8 mouse cellular contexts compared by ENCODE assay signal in the genomic region with DNA sequence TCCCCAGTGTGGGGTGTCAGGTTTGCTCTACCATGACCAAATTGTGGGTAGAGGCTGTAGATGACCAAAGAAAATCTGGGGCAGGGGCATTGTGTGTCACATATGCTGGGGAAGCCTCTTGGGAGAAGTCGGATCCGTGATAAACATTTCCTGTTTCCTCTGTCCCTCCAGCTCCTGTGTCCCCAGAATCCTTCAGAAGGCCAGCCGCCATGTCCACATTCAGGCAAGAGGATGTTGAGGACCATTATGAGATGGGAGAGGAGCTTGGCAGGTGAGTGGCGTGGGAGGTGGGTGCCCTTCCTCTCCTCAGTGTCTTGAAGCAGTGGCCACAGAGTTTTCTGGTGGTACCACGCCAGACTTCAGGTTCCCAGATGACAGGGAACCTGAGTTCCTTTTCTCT. TPM values are rescaled to one million over a fixed set of nuclear protein-coding genes. Genes with fewer than 3 reads are reported as not detected.
DNase-seq lines count a peak whose midpoint lies in the region; ATAC-seq and TF ChIP-seq lines count a peak whose summit lies in the region.

A gene (minus strand): TSS at position 45 of the 400 bp plus-strand sequence.

- H3K27ac ChIP-seq in heart, embryonic 10.5 days: peak within 1 kb of the TSS; percentile 92
- peak within 1 kb of the TSS; percentile 91 for H3K27ac ChIP-seq in ES-E14 (ENCODE audit: insufficient read depth, low read depth, low read length, poor library complexity, severe bottlenecking)
- H3K27ac ChIP-seq in heart, postnatal 0 days (ENCODE audit: low read depth): peak within 1 kb of the TSS; percentile 90
- H3K27ac ChIP-seq in midbrain, embryonic 10.5 days (replicated peaks): peak within 1 kb of the TSS; percentile 88

- TF ChIP-seq EP300 in heart, postnatal 0 days (IDR thresholded peaks at IDR 0.05; ENCODE audit: low read depth): no peak

- peak within 1 kb of the TSS; percentile 58 for H3K4me2 ChIP-seq in heart, postnatal 0 days (ENCODE audit: low read depth, low read length)

- H3K9ac ChIP-seq in ES-E14 (ENCODE audit: insufficient read depth, low read depth, low read length, poor library complexity, severe bottlenecking): peak within 1 kb of the TSS; percentile 96
- H3K9ac ChIP-seq in heart, postnatal 0 days (replicated peaks; ENCODE audit: low read depth, low read length): peak within 1 kb of the TSS; percentile 63

- WGBS in heart, embryonic 10.5 days: 78% methylated on average over 5 of the region's 5 CpGs
- 71% methylated on average over 5 of the region's 5 CpGs for WGBS in heart, postnatal 0 days
- 87% methylated on average over 5 of the region's 5 CpGs for WGBS in midbrain, embryonic 10.5 days

- H3K9me3 ChIP-seq in heart, embryonic 10.5 days: no peaks in the 10 kb centered on the region
- H3K9me3 ChIP-seq in ES-E14 (ENCODE audit: control insufficient read depth, insufficient read depth, low read depth, low read length): no peaks in the 10 kb centered on the region
- no peaks in the 10 kb centered on the region for H3K9me3 ChIP-seq in heart, postnatal 0 days (replicated peaks; ENCODE audit: control insufficient read depth, low read length)
- H3K9me3 ChIP-seq in midbrain, embryonic 10.5 days (replicated peaks): no peaks in the 10 kb centered on the region

- TF ChIP-seq CTCF in heart, postnatal 0 days (IDR thresholded peaks at IDR 0.05; ENCODE audit: low read depth): no peak

- H3K4me3 ChIP-seq in heart, embryonic 10.5 days: peak within 1 kb of the TSS; percentile 67
- H3K4me3 ChIP-seq in ES-E14 (ENCODE audit: insufficient read depth in 1 of 2, low read depth in 1 of 2, low read length in 2 of 2, poor library complexity in 1 of 2, severe bottlenecking in 1 of 2): peak within 1 kb of the TSS; percentile 58 to 85
- H3K4me3 ChIP-seq in heart, postnatal 0 days (ENCODE audit: low read depth, low read length): peak within 1 kb of the TSS; percentile 62
- peak within 1 kb of the TSS; percentile 73 for H3K4me3 ChIP-seq in midbrain, embryonic 10.5 days

- no peak for ATAC-seq in heart, postnatal 0 days (ENCODE audit: insufficient read depth, low read depth)
- ATAC-seq in megakaryocyte-erythroid progenitor cell, adult 5-6 weeks (replicated peaks; ENCODE audit: low FRiP score, low TSS enrichment, poor library complexity, severe bottlenecking): no peak

- peaks cover 52% of the 10 kb centered on the region for H3K4me1 ChIP-seq in heart, embryonic 10.5 days
- H3K4me1 ChIP-seq in ES-E14 (ENCODE audit: control insufficient read depth in 2 of 2, insufficient read depth in 2 of 2, low read length in 2 of 2, poor library complexity in 1 of 2): peaks cover 0 to 13% of the 10 kb centered on the region in 2 experiments; a peak in 2 of 4 replicates
- peaks cover 14% of the 10 kb centered on the region for H3K4me1 ChIP-seq in heart, postnatal 0 days (ENCODE audit: control insufficient read depth, insufficient read depth)
- H3K4me1 ChIP-seq in midbrain, embryonic 10.5 days: peaks cover 46% of the 10 kb centered on the region

- in situ Hi-C loops in ES-E14 (cut with MboI; ENCODE audit: low sequenced_read_pairs in 2 of 2, unreplicated experiment in 2 of 2): no loop called here

- peaks cover 82% of the 10 kb centered on the region for H3K36me3 ChIP-seq in heart, embryonic 10.5 days
- peaks cover 47% of the 10 kb centered on the region for H3K36me3 ChIP-seq in ES-E14 (ENCODE audit: control insufficient read depth, insufficient read depth, low read length, poor library complexity, severe bottlenecking)
- peaks cover 57% of the 10 kb centered on the region for H3K36me3 ChIP-seq in heart, postnatal 0 days (replicated peaks; ENCODE audit: control insufficient read depth, insufficient read depth, low read length)
- peaks cover 80% of the 10 kb centered on the region for H3K36me3 ChIP-seq in midbrain, embryonic 10.5 days

- intact Hi-C loops in heart, postnatal 25 days (cut with DNase I): no loop called here

- H3K27me3 ChIP-seq in heart, embryonic 10.5 days (ENCODE audit: insufficient read depth, poor library complexity, severe bottlenecking): no peaks in the 10 kb centered on the region
- no peaks in the 10 kb centered on the region for H3K27me3 ChIP-seq in heart, postnatal 0 days (ENCODE audit: control insufficient read depth, insufficient read depth, low read length)
- H3K27me3 ChIP-seq in midbrain, embryonic 10.5 days (ENCODE audit: low read depth, poor library complexity, severe bottlenecking): no peaks in the 10 kb centered on the region

- DNase-seq in heart, embryonic 10.5 days (ENCODE audit: low spot score): no peak
- DNase-seq in heart, postnatal 25 days (ENCODE audit: low spot score): no peak
- DNase-seq in ES-E14 (ENCODE audit: low read depth, low spot score): no peak
- no peak for DNase-seq in heart, postnatal 0 days (ENCODE audit: low spot score)
- no peak for DNase-seq in midbrain, embryonic 10.5 days (ENCODE audit: low spot score)
- no peak for DNase-seq in embryo, embryonic 9.5 days (ENCODE audit: extremely low spot score)
- no peak for DNase-seq in kidney, adult 9 months

TF ChIP-seq in ES-E14, 5 proteins besides CTCF, POLR2A, EP300 and RAD21:
- TF ChIP-seq ZNF384 (IDR thresholded peaks at IDR 0.05; ENCODE audit: low read depth, low read length) (no peak), CHD2 (IDR thresholded peaks at IDR 0.05; ENCODE audit: low read depth, low read length) (no peak), HCFC1 (IDR thresholded peaks at IDR 0.05; ENCODE audit: borderline replicate concordance, insufficient read depth, low read length) (no peak), ZC3H11A (IDR thresholded peaks at IDR 0.05; ENCODE audit: borderline replicate concordance, low read depth, low read length) (no peak), MAFK (IDR thresholded peaks at IDR 0.05; ENCODE audit: insufficient read depth, low read depth, low read length) (no peak)

RNA-seq across cellular contexts. Expression of the gene that starts here (rescaled TPM):
- not detected in 2 replicates for polyA plus RNA-seq in heart, embryonic 10.5 days (2016; fragmentation: Nextera tagmentation; extraction: Ambion mirVana)
- total RNA-seq in heart, postnatal 25 days (2021): not detected
- 0.54 and 0.79 TPM in 2 replicates for total RNA-seq in ES-E14 (2012; rRNA removed)
- total RNA-seq in heart, postnatal 0 days (2014; rRNA removed; ENCODE audit: low replicate concordance): not detected in 2 replicates
- 0.12 TPM in 1 of 2 replicates, not detected in the other for polyA plus RNA-seq in heart, postnatal 0 days (2015; fragmentation: Nextera tagmentation; extraction: Ambion mirVana)
- 0.09 TPM in 1 of 2 replicates, not detected in the other for polyA plus RNA-seq in midbrain, embryonic 10.5 days (2016; fragmentation: Nextera tagmentation; extraction: Ambion mirVana)
- total RNA-seq in megakaryocyte-erythroid progenitor cell, adult 5-6 weeks (2014; fragmentation: Nextera tagmentation): not detected in 2 replicates
- not detected in 2 replicates for total RNA-seq in megakaryocyte-erythroid progenitor cell, adult 5-6 weeks (2017)
